Mouse (Mus musculus) left cerebral cortex, adult 8-10 months (tissue): Measurements from ENCODE around the gene Ifna1. TPM values are rescaled to one million over a fixed set of nuclear protein-coding genes. Genes with fewer than 3 reads are reported as not detected.

Experiments
- DNase-seq, 2 experiments: peaks; one replicate each; pipeline ENCODE4 v3.0.0; 2022; ENCODE audit warnings: low spot score in 2 of 2
- total RNA-seq, 4 experiments: library from RNA; stranded (reverse); gene quantifications; 2 replicates each; pipeline ENCODE4 v1.2.4; 2022

Gene Ifna1
- total RNA-seq, 4 experiments from 2014 or later: not detected

- DNase-seq: no peak
These were observed 22.8 kb downstream of the Ifna1 start for GRCm38 (mm10) chr4:88872691-88873090.

GRCm38 (mm10) chr4:88875435-88876095 is 25.7 kb downstream of the Ifna1 start:
- DNase-seq: no peak

GRCm38 (mm10) chr4:88876520-88876919 is 26.6 kb downstream of the Ifna1 start:
- DNase-seq: no peak

GRCm38 (mm10) chr4:88878246-88878645 is 28.4 kb downstream of the Ifna1 start:
- DNase-seq: no peak

DNA sequence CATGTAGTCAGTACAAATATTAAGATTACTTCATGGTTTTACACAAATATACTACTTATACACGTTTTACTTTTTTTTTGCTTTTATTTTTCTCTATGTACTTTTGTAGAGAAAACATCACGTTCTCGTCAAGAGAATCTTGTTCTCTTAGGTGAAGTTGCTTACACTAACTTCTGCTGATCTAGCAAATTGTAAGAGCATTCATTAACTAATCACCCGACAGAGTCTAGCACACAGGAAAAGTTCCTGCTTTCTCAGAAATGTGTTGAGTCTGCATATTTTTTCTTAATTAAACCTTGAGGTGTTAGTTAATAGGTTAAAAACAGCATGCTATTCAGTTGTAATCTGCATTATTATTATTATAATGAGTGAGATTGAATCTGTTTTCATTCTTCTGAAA is 28.9 kb downstream of the Ifna1 start:
- DNase-seq: no peak

DNA sequence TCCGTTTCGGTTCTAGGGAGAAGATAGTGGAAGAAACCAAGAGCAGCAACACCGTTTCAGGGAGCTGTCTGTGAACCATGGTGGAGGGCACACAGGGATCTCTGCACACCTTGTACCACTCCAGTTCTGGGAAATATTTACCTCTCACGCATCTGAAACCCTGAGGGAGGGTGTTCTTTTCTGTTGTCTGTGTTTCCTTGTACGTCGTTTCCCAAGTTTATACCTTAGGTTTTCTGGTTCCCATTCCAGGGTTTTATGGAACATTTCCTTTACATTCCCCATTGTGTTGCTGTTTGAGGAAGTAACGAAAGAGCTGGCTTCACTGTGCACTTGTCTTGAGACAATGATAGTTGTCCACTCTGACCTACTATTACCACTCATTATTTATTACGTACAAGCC is 30.2 kb downstream of the Ifna1 start, which contains the start of gene Ifne:
TSS of gene Ifne (minus strand) at position 101 of the 400 bp plus-strand sequence.
- no peak for DNase-seq

DNA sequence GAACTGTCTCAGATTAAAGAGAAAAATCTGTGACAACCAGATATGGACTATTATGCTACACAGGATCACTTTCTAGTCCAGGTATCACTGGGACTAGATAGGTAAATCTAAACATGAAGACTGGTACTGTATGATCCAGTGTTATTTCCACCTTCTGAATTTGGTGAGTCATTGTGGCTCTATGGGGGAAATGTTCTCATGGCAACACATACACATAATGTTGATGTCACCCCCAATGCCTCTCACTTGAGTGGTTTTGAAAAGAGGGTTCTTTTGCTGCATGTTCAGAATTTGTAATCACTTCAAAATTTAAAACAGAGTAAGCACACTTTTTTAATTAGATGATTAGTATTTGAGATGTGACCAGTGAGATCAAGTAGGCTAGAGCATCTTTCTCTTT is 38.3 kb downstream of the Ifna1 start:
- no peak for DNase-seq

GRCm38 (mm10) chr4:88893201-88893754 is 43.4 kb downstream of the Ifna1 start:
- no peak for DNase-seq

Other genes starting within 250 kb of the Ifna1 start
- gene Ifna12, start 246.7 kb upstream of the Ifna1 start, total RNA-seq: not detected
- gene C87499, start 215.7 kb upstream of the Ifna1 start, total RNA-seq: not detected
- not detected for gene Ifna13, start 205.6 kb upstream of the Ifna1 start, total RNA-seq
- gene Ifna16, start 173.2 kb upstream of the Ifna1 start, total RNA-seq: not detected
- not detected for gene Ifna2, start 166.2 kb upstream of the Ifna1 start, total RNA-seq
- gene Ifnab, start 158.7 kb upstream of the Ifna1 start, total RNA-seq: not detected
- gene Gm26566, start 128.3 kb upstream of the Ifna1 start, total RNA-seq: 1 to 10 TPM in 2 of 4 experiments, under 1 TPM in 2; 0.61 to 1.8 (median 0.93) TPM
- gene Klhl9, start 127.6 kb upstream of the Ifna1 start, total RNA-seq: 100 to 1,000 TPM in 1 of 4 experiments, 10 to 100 TPM in 3; 91.7 to 103 (median 95.7) TPM
- not detected for gene Gm13271, start 95.2 kb upstream of the Ifna1 start, total RNA-seq
- not detected for gene Gm13283, start 90.0 kb upstream of the Ifna1 start, total RNA-seq
- not detected for gene Gm13290, start 76.3 kb upstream of the Ifna1 start, total RNA-seq
- gene Gm13289, start 73.2 kb upstream of the Ifna1 start, total RNA-seq: not detected
- gene Gm13272, start 70.2 kb upstream of the Ifna1 start, total RNA-seq: not detected
- not detected for gene Ifnz, start 68.0 kb upstream of the Ifna1 start, total RNA-seq
- not detected for gene Gm13276, start 64.4 kb upstream of the Ifna1 start, total RNA-seq
- gene Gm13277, start 61.5 kb upstream of the Ifna1 start, total RNA-seq: not detected
- not detected for gene Gm13278, start 58.5 kb upstream of the Ifna1 start, total RNA-seq
- gene Gm13275, start 55.6 kb upstream of the Ifna1 start, total RNA-seq: not detected
- not detected for gene Gm13279, start 52.7 kb upstream of the Ifna1 start, total RNA-seq
- not detected for gene Gm13285, start 50.4 kb upstream of the Ifna1 start, total RNA-seq
- gene Gm13287, start 46.8 kb upstream of the Ifna1 start, total RNA-seq: not detected
- gene Gm13288, start 44.6 kb upstream of the Ifna1 start, total RNA-seq: not detected
- not detected for gene Ifna7, start 33.9 kb upstream of the Ifna1 start, total RNA-seq
- gene Ifna11, start 30.1 kb upstream of the Ifna1 start, total RNA-seq: not detected
- gene Ifna6, start 22.7 kb upstream of the Ifna1 start, total RNA-seq: not detected
- not detected for gene Ifna5, start 14.6 kb upstream of the Ifna1 start, total RNA-seq
- gene Ifna4, start 8.2 kb upstream of the Ifna1 start, total RNA-seq: not detected
- not detected for gene Ifne, start 30.1 kb downstream of the Ifna1 start, total RNA-seq